Mouse (Mus musculus): ENCODE data around the gene Frmpd4. TPM values are rescaled to one million over a fixed set of nuclear protein-coding genes. Genes with fewer than 3 reads are reported as not detected.

Frmpd4 gene
- total RNA-seq, 2 experiments from 2014 or later: 40.0 to 42.7 TPM

DNA sequence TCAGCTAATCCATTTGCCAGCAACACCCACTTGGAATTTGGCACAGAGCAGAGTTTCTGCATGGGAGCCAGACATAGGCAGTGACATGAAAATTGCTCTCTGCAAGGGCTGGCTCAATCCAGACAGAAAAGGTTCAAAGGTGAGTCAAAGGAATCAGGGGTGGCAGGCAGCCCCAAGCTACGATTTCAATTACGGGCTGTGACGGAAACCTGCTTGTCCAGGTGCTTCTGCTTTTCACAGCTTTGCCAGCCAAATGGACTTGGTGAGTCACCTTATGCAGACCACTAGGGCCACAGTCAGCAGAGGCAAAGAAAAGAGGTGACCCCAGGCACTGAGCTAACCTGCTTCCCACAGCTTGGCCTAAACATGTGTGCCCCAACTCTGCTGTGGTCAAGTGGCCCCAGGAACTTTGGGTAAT lies 857.5 kb downstream of the Frmpd4 start:
- intact Hi-C loops (cut with DNase I): no loop called here
- no peak for DNase-seq (ENCODE audit: low spot score in 2 of 2)

DNA sequence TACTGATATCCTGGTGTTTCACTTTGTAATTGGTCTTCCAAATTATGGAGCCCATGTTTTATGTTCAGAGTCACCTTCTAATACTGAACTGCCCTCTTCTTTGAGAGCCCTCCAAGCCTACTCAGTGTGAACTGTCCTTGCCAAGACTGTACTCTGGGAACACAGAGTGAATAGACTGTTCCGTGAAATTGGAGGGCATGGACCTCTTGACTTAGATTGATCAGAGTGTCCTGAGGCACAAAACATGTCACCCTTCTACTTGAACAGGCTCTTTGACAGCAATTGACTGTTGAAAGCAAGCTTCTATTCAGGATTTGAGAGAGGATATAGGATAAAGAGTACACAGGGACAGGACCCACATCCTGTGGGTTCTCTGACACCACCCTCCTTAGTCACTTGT lies 857.9 kb downstream of the Frmpd4 start:
- no peak for DNase-seq (ENCODE audit: low spot score in 2 of 2)
- intact Hi-C loops (cut with DNase I): no loop called here

DNA sequence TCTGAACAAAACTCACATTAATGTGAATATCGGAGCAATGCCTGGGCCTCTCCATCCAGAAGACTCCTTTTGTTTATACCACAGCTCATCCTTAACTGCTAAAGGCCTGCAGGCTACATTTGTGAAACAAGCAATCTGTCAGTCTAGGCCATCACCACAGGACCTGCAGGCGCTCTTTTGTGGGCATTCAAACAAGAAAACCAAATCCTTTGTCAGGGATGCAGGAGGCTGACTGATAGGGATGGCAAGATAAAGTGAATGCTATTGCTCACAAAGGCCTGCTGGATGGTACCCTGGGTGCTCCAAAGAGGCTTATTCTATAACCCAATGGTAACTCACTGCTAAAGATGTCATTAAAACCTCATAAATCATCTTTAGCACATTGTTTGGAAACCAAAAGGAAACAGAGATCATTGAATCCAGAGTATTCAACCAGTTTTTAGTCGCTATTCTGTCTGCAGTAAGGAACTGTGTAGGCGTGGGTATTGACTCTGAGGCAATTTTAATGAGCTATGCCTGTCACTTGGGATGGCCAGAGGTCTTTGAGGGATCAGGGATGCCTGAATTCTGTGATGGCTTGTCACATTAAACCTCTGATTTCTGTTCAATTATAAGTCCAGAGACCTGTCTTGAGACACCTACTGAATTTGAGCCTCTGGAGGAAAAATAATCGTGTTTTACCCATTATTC lies 922.1 kb downstream of the Frmpd4 start:
- no peak for DNase-seq (ENCODE audit: low spot score in 2 of 2)
- intact Hi-C loops (cut with DNase I): no loop called here

DNA sequence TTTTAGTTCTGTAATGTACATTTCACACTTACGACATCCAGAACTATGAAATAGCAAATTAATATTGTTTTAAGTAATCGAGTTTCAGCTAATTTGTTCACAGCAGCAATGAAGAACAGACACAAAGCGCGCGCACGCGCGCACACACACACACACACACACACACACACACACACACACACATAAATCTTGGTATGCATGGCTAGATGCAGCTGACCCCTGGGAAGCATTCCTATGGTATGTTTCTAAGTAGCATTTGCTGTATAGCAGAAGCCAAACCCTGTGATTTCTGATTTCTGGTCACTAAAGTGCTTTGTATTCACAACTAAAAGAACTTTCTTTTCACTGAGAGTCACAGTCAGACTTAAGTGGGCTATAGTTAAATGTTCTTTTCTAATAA lies 922.8 kb downstream of the Frmpd4 start:
- intact Hi-C loops (cut with DNase I): no loop called here
- no peak for DNase-seq (ENCODE audit: low spot score in 2 of 2)

DNA sequence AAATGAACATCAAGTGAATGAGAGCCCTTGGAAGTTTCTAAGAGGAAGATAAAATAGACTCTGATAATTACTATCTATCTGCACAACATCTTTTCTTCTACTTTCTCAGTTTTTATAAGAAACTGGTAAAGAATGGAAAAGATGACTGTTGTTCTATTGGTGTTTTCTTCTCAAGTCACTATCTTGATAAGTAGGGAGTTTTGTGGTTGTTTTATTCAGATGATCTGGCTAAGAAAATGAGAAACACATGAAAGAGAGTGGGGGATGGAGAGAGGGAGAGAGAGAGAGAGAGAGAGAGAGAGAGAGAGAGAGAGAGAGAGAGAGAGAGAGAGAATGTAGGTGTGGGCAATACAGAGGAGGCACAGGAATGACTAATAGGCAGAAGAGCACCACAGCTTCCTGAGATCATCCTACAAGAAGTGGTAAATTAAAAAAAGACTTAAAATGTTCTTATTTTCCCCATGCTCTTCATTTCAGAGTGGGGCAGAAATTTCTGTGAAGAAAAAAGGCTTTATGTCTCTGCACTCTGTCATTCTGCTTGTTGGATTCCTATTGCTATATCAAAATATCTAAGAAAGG lies 979.3 kb downstream of the Frmpd4 start:
- intact Hi-C loops (cut with DNase I): no loop called here
- DNase-seq (ENCODE audit: low spot score in 2 of 2): no peak

DNA sequence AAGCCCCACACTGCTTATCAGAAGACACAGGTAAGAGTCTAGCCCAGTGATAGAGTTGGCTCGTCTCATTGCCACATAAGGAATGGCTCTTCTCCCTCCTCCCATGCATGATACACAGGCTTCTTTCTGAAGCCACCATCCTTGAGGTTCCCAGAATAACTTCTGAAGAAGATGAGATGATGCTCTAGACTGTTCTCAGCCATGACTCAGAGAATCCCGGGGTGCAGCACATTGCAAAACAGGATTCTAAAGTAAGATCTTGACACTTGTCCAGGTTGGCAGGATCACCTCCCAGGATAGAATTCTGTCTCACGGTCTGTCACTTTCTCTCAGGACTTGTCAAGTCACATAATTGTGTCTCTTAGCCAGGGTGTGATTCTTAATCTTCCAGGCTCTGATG lies 1024.2 kb downstream of the Frmpd4 start:
- peak; percentile 5 to 41 for DNase-seq (ENCODE audit: low spot score in 2 of 2)

DNA sequence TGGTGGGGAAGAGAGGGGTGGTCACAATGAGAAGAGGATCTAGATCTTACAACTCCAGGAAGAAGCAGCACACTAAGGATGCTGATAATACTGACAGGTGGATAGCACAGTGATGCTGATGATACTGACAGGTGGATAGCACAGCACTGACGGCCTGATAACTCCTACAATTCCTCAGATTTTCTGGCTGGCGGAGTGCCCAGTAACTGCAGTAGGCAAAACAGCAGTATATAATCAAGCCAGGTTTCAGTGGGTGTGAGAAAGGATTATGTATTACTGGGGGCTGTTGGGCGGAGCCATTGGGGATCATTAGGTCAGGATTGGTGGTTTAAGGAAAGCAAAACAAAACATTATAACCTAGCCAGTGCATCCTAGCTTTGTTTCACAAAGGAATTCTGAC lies 1053.9 kb downstream of the Frmpd4 start:
- intact Hi-C loops (cut with DNase I): no loop called here
- DNase-seq (ENCODE audit: low spot score in 2 of 2): peak in 1 of 2 experiments; percentile 7

More for the DNA sequence above, 1024.2 kb downstream of the Frmpd4 start:
- intact Hi-C loops (cut with DNase I): no loop called here

DNA sequence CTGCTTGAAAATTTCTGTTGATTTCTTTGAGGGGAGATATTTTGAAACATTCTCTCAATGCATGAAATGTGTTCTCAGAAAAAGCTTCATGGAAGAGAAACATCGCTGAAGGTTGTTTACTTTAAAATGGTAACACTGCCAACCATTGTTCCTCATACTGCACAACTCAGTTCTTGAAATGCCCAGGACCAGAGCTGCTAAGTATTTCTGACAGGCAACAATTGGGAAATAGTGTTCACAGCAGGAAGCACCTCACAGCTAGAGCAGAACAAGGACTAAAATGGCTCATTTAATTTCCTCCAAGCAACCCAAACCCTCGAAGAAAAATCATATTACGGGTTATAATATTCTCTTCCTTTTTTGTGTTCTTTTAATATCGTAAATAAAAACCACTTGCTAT lies 1054.5 kb downstream of the Frmpd4 start:
- intact Hi-C loops (cut with DNase I): no loop called here
- no peak for DNase-seq (ENCODE audit: low spot score in 2 of 2)

DNA sequence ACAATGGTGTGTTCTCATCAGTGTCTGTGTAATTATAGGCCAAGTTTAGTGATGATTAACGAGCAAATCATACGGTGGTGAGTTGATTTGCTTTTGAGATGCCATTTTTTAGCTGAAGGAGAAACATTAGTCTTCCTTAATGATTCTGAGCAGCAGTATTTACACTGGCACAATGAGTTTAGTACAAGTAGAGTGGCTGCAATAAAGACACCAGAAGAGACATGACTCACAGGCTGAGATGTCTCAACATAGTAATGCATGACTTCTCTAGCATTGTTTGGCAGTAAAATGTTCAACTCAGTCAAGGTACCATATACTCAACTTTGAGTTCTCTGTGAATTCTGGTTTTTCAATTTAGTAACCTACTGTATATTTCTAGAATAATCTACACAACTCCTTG lies 1058.6 kb downstream of the Frmpd4 start:
- DNase-seq (ENCODE audit: low spot score in 2 of 2): no peak
- intact Hi-C loops (cut with DNase I): no loop called here

DNA sequence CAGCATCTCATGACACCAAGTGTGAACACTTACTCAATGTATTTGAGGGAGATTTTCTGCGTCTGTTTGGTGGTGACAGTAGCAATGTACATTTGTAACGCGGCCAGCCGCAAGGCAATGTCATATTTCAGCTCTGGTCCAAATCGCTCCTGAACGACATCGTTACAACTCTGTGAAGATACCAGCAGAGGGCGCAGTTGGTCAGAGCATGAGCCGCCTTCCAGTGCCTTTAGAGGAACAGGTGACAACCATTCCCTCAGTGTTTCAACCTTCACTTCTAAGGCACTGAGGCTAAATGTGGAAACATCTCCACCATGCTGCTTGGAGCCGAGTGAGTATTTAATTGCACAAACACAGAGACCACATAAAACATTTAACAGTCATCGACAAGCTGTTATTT lies 1079.3 kb downstream of the Frmpd4 start:
- intact Hi-C loops (cut with DNase I): no loop called here
- peak; percentile 46 to 74 for DNase-seq (ENCODE audit: low spot score in 2 of 2)

DNA sequence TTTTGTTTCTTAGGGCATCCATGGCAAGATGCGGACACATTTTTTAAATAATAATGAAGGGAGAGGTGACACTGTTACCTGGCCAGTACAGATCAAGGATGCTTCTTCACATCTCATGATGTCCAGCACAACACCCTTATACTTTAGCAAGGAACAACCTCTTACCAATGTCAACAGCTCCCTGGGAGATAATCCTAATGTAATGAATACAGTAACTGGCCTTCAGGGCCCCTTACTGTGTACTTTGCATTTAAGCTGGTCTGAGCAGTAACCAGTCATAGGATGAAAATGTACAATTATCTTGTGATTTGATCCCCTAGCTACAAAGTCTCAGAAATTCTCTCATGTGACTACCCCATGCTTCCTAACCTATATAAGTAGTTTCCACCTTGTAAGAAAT lies 1084.8 kb downstream of the Frmpd4 start:
- intact Hi-C loops (cut with DNase I): no loop called here
- DNase-seq (ENCODE audit: low spot score in 2 of 2): no peak

DNA sequence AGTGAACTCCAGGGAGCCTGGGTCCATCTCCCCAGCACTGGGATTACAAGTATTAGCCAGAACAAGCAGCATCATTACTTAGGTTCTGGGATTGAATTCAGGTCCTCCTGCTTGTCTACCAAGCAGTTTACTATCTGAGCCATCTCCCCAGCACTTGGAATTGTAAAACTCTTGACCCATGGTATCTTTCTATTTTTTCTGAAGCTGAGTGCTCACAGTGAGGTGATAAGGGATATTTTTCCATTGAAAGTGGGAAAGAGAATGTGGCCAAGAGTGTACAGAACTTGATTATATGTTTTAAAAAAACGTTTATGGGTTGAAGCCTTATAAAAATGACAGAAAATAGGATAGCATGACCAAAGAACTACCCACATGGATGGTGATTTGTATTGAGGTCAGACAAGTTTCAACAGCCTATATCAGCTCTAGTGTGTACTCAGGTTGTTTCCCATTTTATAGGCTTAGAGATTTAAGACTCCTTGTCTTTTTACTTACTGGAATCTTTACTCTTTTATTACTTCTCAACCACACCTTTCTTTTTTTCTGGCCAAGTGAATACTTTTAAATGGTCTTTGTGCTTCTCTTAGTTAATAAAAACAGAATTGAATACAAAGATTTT lies 1085.3 kb downstream of the Frmpd4 start:
- intact Hi-C loops (cut with DNase I): no loop called here
- DNase-seq (ENCODE audit: low spot score in 2 of 2): no peak

DNA sequence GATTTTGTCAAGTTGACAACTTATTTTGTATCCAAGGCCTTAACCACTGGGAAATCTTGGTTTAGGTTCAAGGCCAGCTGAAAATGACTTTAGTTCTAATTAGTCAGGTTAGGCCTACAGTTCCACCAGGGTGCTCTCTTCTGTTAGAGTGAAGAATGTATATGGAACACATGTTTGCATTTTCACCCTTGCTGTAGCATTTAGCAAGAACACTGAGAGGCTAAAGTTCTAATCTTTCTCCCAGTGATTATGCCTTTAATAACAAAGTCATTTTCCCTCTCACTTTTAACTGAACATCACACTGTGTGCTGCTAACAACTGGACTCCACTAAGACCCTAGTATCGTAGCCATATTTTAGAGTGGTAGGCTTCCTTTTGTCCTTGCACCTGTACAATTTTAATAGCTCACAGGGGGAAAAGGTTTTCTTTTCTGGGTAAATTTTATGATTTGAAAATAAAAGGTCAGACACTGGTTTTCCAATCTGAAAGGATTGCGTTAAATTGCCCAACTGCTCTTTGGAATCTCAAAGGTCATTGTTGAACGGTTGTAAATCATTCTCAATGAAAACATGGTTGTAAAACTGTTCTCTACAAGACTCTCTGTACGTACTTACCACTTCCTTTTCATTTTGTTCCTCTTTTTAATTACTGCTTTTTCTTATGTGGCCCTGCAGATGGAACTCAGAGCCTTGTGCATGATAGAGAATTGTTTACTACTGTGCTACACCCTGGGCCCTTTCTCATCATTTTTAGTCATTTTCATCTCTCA lies 1093.4 kb downstream of the Frmpd4 start:
- intact Hi-C loops (cut with DNase I): no loop called here
- no peak for DNase-seq (ENCODE audit: low spot score in 2 of 2)

DNA sequence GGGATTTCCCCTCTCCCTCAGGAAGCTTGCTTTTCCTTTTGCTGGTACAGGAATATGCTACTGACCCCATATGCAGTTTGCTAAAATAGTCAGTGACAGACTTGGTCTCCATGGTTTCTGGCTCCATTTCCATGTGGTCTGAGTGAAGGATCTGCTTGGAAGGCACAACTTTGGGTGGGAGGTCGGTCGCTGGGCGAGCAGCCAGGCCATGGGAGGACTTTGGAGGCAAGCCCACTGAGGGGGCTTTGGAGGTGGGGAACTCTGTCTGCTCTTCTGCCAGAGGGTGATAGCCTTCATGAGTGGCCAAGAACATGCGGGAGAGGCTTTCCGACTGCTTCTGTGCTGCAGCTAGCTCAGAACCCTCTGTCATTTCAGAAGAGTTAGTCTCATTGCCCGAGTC lies 1099.4 kb downstream of the Frmpd4 start:
- peak in 1 of 2 experiments; percentile 5 for DNase-seq (ENCODE audit: low spot score in 2 of 2)
- intact Hi-C loops (cut with DNase I): no loop called here

DNA sequence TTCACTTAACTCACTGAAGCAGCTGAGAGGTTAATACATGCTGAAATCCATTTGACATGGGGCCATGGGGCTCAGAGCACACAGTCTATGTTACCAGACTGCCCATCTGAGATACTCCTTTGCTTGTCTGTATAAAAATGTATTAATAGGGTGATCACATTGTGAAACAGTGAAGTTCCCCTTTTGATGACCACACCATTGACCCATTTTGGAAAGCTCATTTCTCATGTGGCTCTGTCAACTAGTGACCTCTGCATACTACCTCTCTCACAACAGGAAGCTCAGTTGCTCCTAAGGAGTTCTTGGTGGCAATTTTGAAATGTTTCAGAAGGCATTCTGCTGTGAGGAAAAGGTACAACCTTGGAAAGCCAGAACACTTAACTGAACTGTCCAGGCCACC lies 1142.1 kb downstream of the Frmpd4 start:
- no peak for DNase-seq (ENCODE audit: low spot score in 2 of 2)
- intact Hi-C loops (cut with DNase I): no loop called here

DNA sequence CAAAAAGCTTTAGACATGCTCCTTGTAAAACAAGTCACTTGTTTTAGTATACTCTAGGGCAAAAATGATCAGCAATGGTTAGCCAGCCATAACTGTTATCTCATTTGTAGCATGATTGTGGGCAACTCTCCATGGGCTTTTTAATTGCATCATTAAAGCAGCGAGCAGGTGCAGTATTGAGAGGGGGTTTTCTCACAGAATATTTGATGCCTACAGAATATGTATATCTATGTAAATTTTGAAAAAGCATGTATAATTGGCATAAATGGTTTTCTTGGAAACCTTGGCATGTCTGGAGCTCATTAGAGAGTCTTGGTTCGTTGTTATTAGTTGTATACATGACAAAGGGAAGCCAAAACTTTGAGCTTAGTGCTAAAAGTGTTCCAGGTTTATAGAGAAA lies 1143.1 kb downstream of the Frmpd4 start:
- intact Hi-C loops (cut with DNase I): no loop called here
- no peak for DNase-seq (ENCODE audit: low spot score in 2 of 2)

Other genes with a start within 250 kb of the Frmpd4 start
- gene Msl3, start 96.7 kb upstream of the Frmpd4 start, total RNA-seq (2021): 10 to 100 TPM; 21.9 to 22.8 TPM
- gene Arhgap6, start 217.9 kb upstream of the Frmpd4 start, total RNA-seq (2021): 1 to 10 TPM; 5.1 to 6.6 TPM

All from left cerebral cortex, postnatal 14 days (tissue).